Comparison of ENCODE assay signal across 15 mouse cellular contexts in the genomic region with DNA sequence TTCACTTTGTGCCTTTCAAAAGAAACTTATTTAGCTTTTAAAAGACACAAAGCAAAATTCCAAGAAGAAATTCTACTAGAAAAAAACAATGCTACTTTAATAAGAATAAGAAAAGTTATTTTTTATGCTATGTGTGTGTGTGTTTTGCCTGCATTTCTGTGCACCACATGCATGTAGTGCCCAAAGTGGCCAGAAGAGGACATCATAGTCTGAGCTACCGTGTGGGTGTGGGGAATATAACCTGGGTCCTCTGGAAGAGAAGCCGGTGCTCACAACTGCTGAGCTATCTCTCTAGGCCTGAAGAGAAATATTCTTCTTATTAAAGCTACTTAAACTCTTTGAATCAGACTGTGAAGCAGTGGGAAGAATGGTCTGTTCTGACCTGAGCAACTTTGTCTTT. TPM values are rescaled to one million over a fixed set of nuclear protein-coding genes. Genes with fewer than 3 reads are reported as not detected.
DNase-seq lines count a peak whose midpoint lies in the region; ATAC-seq and TF ChIP-seq lines count a peak whose summit lies in the region.
"Had no signal": no experiment of that assay in that cellular context is flagged by ENCODE, and none has a peak within 500 bp of the region (broad histone marks: within the 10 kb centered on the region; RNA-seq: fewer than 3 reads in every experiment).

No protein-coding gene starts in this region.

- 84% methylated on average over 2 of the region's 2 CpGs for WGBS in hindbrain, postnatal 0 days
- 87% methylated on average over 2 of the region's 2 CpGs for WGBS in hindbrain, embryonic 14.5 days
- 79% methylated on average over 2 of the region's 2 CpGs for WGBS in midbrain, embryonic 14.5 days
- 73% methylated on average over 2 of the region's 2 CpGs for WGBS in midbrain, embryonic 16.5 days
- WGBS in small intestine, adult 2 months, result 88% methylated on average over 2 of the region's 2 CpGs
- 92% methylated on average over 2 of the region's 2 CpGs for WGBS in thymus, adult 2 months

- TF ChIP-seq POLR2A in small intestine, adult 2 months (IDR thresholded peaks at IDR 0.05; ENCODE audit: low read depth, low read length), result no peak
- no peak for TF ChIP-seq POLR2A in thymus, adult 2 months (IDR thresholded peaks at IDR 0.05; ENCODE audit: control insufficient read depth, extremely low read depth, insufficient read depth, low read length, poor library complexity)

- peak; percentile 63 for TF ChIP-seq CTCF in hindbrain, postnatal 0 days (IDR thresholded peaks at IDR 0.05; ENCODE audit: low read depth)
- TF ChIP-seq CTCF in small intestine, adult 2 months (IDR thresholded peaks at IDR 0.05; ENCODE audit: extremely low read depth, insufficient read length, insufficient replicate concordance, low read depth, low read length), result peak; percentile 6; the same call in 1 of the 2 replicates
- no peak for TF ChIP-seq CTCF in thymus, adult 2 months (IDR thresholded peaks at IDR 0.05; ENCODE audit: borderline replicate concordance, control insufficient read depth, extremely low read depth, insufficient read depth, low read length, poor library complexity)

- H3K27me3 ChIP-seq in hindbrain, postnatal 0 days (ENCODE audit: insufficient read depth, low read length), result no peaks in the 10 kb centered on the region
- H3K27me3 ChIP-seq in hindbrain, embryonic 14.5 days (ENCODE audit: control insufficient read depth, insufficient read depth, low read length), result no peaks in the 10 kb centered on the region
- no peaks in the 10 kb centered on the region for H3K27me3 ChIP-seq in midbrain, embryonic 14.5 days (ENCODE audit: control insufficient read depth, insufficient read depth, low read length)
- H3K27me3 ChIP-seq in midbrain, embryonic 16.5 days (ENCODE audit: control insufficient read depth, insufficient read depth, low read depth, low read length), result no peaks in the 10 kb centered on the region
- H3K27me3 ChIP-seq in small intestine, adult 2 months (ENCODE audit: control insufficient read depth, insufficient read depth, low read length), result no peaks in the 10 kb centered on the region
- H3K27me3 ChIP-seq in thymus, adult 2 months (ENCODE audit: control insufficient read depth, insufficient read depth, low read length), result no peaks in the 10 kb centered on the region
- H3K27me3 ChIP-seq: heart, embryonic 12.5 days; limb, embryonic 12.5 days; neural tube, embryonic 15.5 days had no signal

- H3K9ac ChIP-seq in hindbrain, postnatal 0 days (replicated peaks; ENCODE audit: low read length), result no peak overlapping the region
- no peak overlapping the region for H3K9ac ChIP-seq in hindbrain, embryonic 14.5 days
- no peak overlapping the region for H3K9ac ChIP-seq in midbrain, embryonic 14.5 days (replicated peaks; ENCODE audit: low read length)
- H3K9ac ChIP-seq in midbrain, embryonic 16.5 days (ENCODE audit: low read depth, low read length), result no peak overlapping the region
- H3K9ac ChIP-seq: heart, embryonic 12.5 days; limb, embryonic 12.5 days; neural tube, embryonic 15.5 days had no signal

- H3K4me3 ChIP-seq in hindbrain, postnatal 0 days (ENCODE audit: low read length), result no peak overlapping the region
- no peak overlapping the region for H3K4me3 ChIP-seq in hindbrain, embryonic 14.5 days (replicated peaks; ENCODE audit: low read length)
- no peak overlapping the region for H3K4me3 ChIP-seq in midbrain, embryonic 14.5 days (replicated peaks; ENCODE audit: low read depth, low read length)
- no peak overlapping the region for H3K4me3 ChIP-seq in midbrain, embryonic 16.5 days (ENCODE audit: low read depth, low read length)
- no peak overlapping the region for H3K4me3 ChIP-seq in small intestine, adult 2 months (ENCODE audit: low read depth, low read length)
- H3K4me3 ChIP-seq in thymus, adult 2 months (ENCODE audit: control insufficient read depth, insufficient read depth, low read length), result no peak overlapping the region
- H3K4me3 ChIP-seq: heart, embryonic 12.5 days; limb, embryonic 12.5 days; neural tube, embryonic 15.5 days had no signal

- no peak overlapping the region for H3K4me2 ChIP-seq in hindbrain, postnatal 0 days (ENCODE audit: low read depth, low read length)
- no peak overlapping the region for H3K4me2 ChIP-seq in hindbrain, embryonic 14.5 days (replicated peaks)
- no peak overlapping the region for H3K4me2 ChIP-seq in midbrain, embryonic 14.5 days (ENCODE audit: low read length)
- no peak overlapping the region for H3K4me2 ChIP-seq in midbrain, embryonic 16.5 days (ENCODE audit: low read length)
- H3K4me2 ChIP-seq: heart, embryonic 12.5 days; limb, embryonic 12.5 days; neural tube, embryonic 15.5 days had no signal

- no peak overlapping the region for H3K27ac ChIP-seq in hindbrain, postnatal 0 days
- no peak overlapping the region for H3K27ac ChIP-seq in hindbrain, embryonic 14.5 days
- H3K27ac ChIP-seq in midbrain, embryonic 14.5 days (replicated peaks; ENCODE audit: low read depth, low read length), result no peak overlapping the region
- no peak overlapping the region for H3K27ac ChIP-seq in midbrain, embryonic 16.5 days (ENCODE audit: low read length)
- H3K27ac ChIP-seq in small intestine, adult 2 months (ENCODE audit: insufficient read depth, low read depth, low read length), result no peak overlapping the region
- H3K27ac ChIP-seq in thymus, adult 2 months (ENCODE audit: control insufficient read depth, insufficient read depth, low read length), result no peak overlapping the region
- H3K27ac ChIP-seq: limb, embryonic 12.5 days; neural tube, embryonic 15.5 days had no signal

- ATAC-seq in hindbrain, postnatal 0 days, result peak; percentile 38; the same call in 1 of the 2 replicates
- ATAC-seq in hindbrain, embryonic 14.5 days (ENCODE audit: low FRiP score), result no peak
- no peak; the same call in 1 of the 2 replicates for ATAC-seq in midbrain, embryonic 14.5 days (ENCODE audit: low FRiP score, low TSS enrichment)
- no peak for ATAC-seq in midbrain, embryonic 16.5 days

- DNase-seq in hindbrain, postnatal 0 days (ENCODE audit: low spot score), result peak; percentile 54
- DNase-seq in hindbrain, embryonic 14.5 days (ENCODE audit: low spot score), result no peak
- peak; percentile 26 for DNase-seq in midbrain, embryonic 14.5 days
- DNase-seq in adipocyte (ENCODE audit: low spot score), result peak; percentile 30
- no peak for DNase-seq in thymus, adult 2 months
- no peak for DNase-seq in right cerebral cortex, postnatal 4 days
- DNase-seq: cerebellum, adult 9-11 months; kidney, adult 8-10 months; layer of hippocampus, postnatal 36 days had no signal

- no peaks in the 10 kb centered on the region for H3K9me3 ChIP-seq in hindbrain, postnatal 0 days (ENCODE audit: low read length)
- H3K9me3 ChIP-seq in hindbrain, embryonic 14.5 days (ENCODE audit: control insufficient read depth, low read length), result no peaks in the 10 kb centered on the region
- H3K9me3 ChIP-seq in midbrain, embryonic 14.5 days (ENCODE audit: control insufficient read depth, low read length), result no peaks in the 10 kb centered on the region
- no peaks in the 10 kb centered on the region for H3K9me3 ChIP-seq in midbrain, embryonic 16.5 days (replicated peaks; ENCODE audit: control insufficient read depth, low read length, poor library complexity, severe bottlenecking)
- H3K9me3 ChIP-seq: G1E; heart, embryonic 12.5 days; limb, embryonic 12.5 days; neural tube, embryonic 15.5 days had no signal

- peaks cover 4% of the 10 kb centered on the region; the same call in 1 of the 2 replicates for H3K36me3 ChIP-seq in hindbrain, postnatal 0 days (ENCODE audit: insufficient read depth, low read length)
- peaks cover 21% of the 10 kb centered on the region for H3K36me3 ChIP-seq in hindbrain, embryonic 14.5 days (replicated peaks; ENCODE audit: control insufficient read depth, insufficient read depth)
- H3K36me3 ChIP-seq in midbrain, embryonic 14.5 days (ENCODE audit: control insufficient read depth, insufficient read depth, low read length), result peaks cover 22% of the 10 kb centered on the region
- H3K36me3 ChIP-seq in midbrain, embryonic 16.5 days (ENCODE audit: control insufficient read depth, insufficient read depth, low read length), result peaks cover 5% of the 10 kb centered on the region; the same call in 1 of the 2 replicates
- H3K36me3 ChIP-seq in small intestine, adult 2 months (ENCODE audit: control insufficient read depth, insufficient read depth, low read length), result peaks cover 8% of the 10 kb centered on the region; the same call in 1 of the 2 replicates
- no peaks in the 10 kb centered on the region for H3K36me3 ChIP-seq in thymus, adult 2 months (ENCODE audit: control insufficient read depth, insufficient read depth, low read length)

- H3K4me1 ChIP-seq in hindbrain, postnatal 0 days (ENCODE audit: insufficient read depth, low read length), result no peaks in the 10 kb centered on the region
- no peaks in the 10 kb centered on the region for H3K4me1 ChIP-seq in hindbrain, embryonic 14.5 days (replicated peaks; ENCODE audit: control insufficient read depth, insufficient read depth, low read length)
- H3K4me1 ChIP-seq in midbrain, embryonic 14.5 days (ENCODE audit: control insufficient read depth, insufficient read depth, low read length), result no peaks in the 10 kb centered on the region
- H3K4me1 ChIP-seq in midbrain, embryonic 16.5 days (ENCODE audit: control insufficient read depth, insufficient read depth, low read length), result no peaks in the 10 kb centered on the region
- H3K4me1 ChIP-seq in small intestine, adult 2 months (ENCODE audit: control insufficient read depth, insufficient read depth, insufficient read length, low read length), result no peaks in the 10 kb centered on the region
- H3K4me1 ChIP-seq in thymus, adult 2 months (replicated peaks; ENCODE audit: control insufficient read depth, insufficient read depth, low read length), result no peaks in the 10 kb centered on the region
- H3K4me1 ChIP-seq: heart, embryonic 12.5 days; limb, embryonic 12.5 days; neural tube, embryonic 15.5 days had no signal

RNA-seq across cellular contexts. Expression of a gene that starts 29.1 kb away (rescaled TPM):
- 6.0 and 7.8 TPM in 2 replicates for total RNA-seq in hindbrain, postnatal 0 days (2014; rRNA removed)
- 9.7 and 12.0 TPM in 2 replicates for polyA plus RNA-seq in hindbrain, postnatal 0 days (2015; fragmentation: Nextera tagmentation; extraction: Ambion mirVana)
- polyA plus RNA-seq in hindbrain, embryonic 14.5 days (2014; fragmentation: Nextera tagmentation; extraction: Ambion mirVana), result 11.4 and 16.1 TPM in 2 replicates
- 13.3 and 14.2 TPM in 2 replicates for polyA plus RNA-seq in midbrain, embryonic 14.5 days (2014; fragmentation: Nextera tagmentation; extraction: Ambion mirVana)
- polyA plus RNA-seq in midbrain, embryonic 16.5 days (2015; fragmentation: Nextera tagmentation; extraction: Ambion mirVana), result 12.6 and 13.7 TPM in 2 replicates
- 0.62 and 0.74 TPM in 2 replicates for polyA plus RNA-seq in small intestine, adult 2 months (2012; rRNA removed)
- polyA plus RNA-seq in thymus, adult 2 months (2012; rRNA removed), result 4.3 and 4.5 TPM in 2 replicates

RNA-seq across cellular contexts. Expression of a gene that starts 48.2 kb away (rescaled TPM):
- total RNA-seq in hindbrain, postnatal 0 days (2014; rRNA removed), result 0.36 TPM in 1 of 2 replicates, not detected in the other
- polyA plus RNA-seq in hindbrain, postnatal 0 days (2015; fragmentation: Nextera tagmentation; extraction: Ambion mirVana), result 0.04 TPM in 1 of 2 replicates, not detected in the other
- 0.05 and 0.08 TPM in 2 replicates for polyA plus RNA-seq in hindbrain, embryonic 14.5 days (2014; fragmentation: Nextera tagmentation; extraction: Ambion mirVana)
- not detected in 2 replicates for polyA plus RNA-seq in midbrain, embryonic 14.5 days (2014; fragmentation: Nextera tagmentation; extraction: Ambion mirVana)
- 0.10 TPM in 1 of 2 replicates, not detected in the other for polyA plus RNA-seq in midbrain, embryonic 16.5 days (2015; fragmentation: Nextera tagmentation; extraction: Ambion mirVana)
- 0.03 and 0.11 TPM in 2 replicates for polyA plus RNA-seq in small intestine, adult 2 months (2012; rRNA removed)
- 0.51 and 2.0 TPM in 2 replicates for polyA plus RNA-seq in thymus, adult 2 months (2012; rRNA removed)
- total RNA-seq: layer of hippocampus, postnatal 36 days had no signal
- polyA plus RNA-seq: G1E; neural tube, embryonic 15.5 days had no signal

Comparison
In these comparisons a context has a peak if more than half of its experiments do, and no peak if none do; other contexts are left out.
1. DNase-seq: peak in hindbrain, postnatal 0 days (single experiment), midbrain, embryonic 14.5 days (single experiment) and adipocyte (single experiment); none in hindbrain, embryonic 14.5 days (single experiment), thymus, adult 2 months (single experiment) and right cerebral cortex, postnatal 4 days (single experiment).